Mouse (Mus musculus) embryonic facial prominence, embryonic 11.5 days (tissue): ENCODE results near the gene Nxpe5. TPM values are rescaled to one million over a fixed set of nuclear protein-coding genes. Genes with fewer than 3 reads are reported as not detected.

Source experiments
- ATAC-seq: fragments of 200-750 bp; cut with Nextera tagmentation; replicated peaks from 2 replicates; pipeline ENCODE4 v1.8.0; 2017; ENCODE audit warnings: low read depth; ENCODE audit not compliant: insufficient number of reproducible peaks, low FRiP score, low TSS enrichment
- DNase-seq: peaks from one replicate; pipeline ENCODE4 v3.0.0-alpha.2; 2015; ENCODE audit warnings: low spot score
- H3K27ac ChIP-seq: fragments of 300-500 bp; sonication (generic); replicated peaks from 2 replicates; pipeline ENCODE4 v1.5.1; 2014; ENCODE audit warnings: mild to moderate bottlenecking, low read depth, low read length, control low read depth
- H3K27me3 ChIP-seq: fragments of 300-500 bp; sonication (generic); 2 replicates; pipeline ENCODE4 v1.6.1; 2014; ENCODE audit warnings: mild to moderate bottlenecking, low read length, moderate library complexity, mixed read lengths; ENCODE audit not compliant: control insufficient read depth, insufficient read depth
- H3K36me3 ChIP-seq: fragments of 300-500 bp; sonication (generic); replicated peaks from 2 replicates; pipeline ENCODE4 v1.6.1; 2014; ENCODE audit warnings: low read depth, mild to moderate bottlenecking, low read length, moderate library complexity, mixed read lengths; ENCODE audit not compliant: control insufficient read depth, insufficient read depth
- H3K4me1 ChIP-seq: fragments of 300-500 bp; sonication (generic); 2 replicates; pipeline ENCODE4 v1.6.1; 2014; ENCODE audit warnings: low read length, mixed read lengths; ENCODE audit not compliant: control insufficient read depth, insufficient read depth
- H3K4me2 ChIP-seq: fragments of 300-500 bp; sonication (generic); 2 replicates; pipeline ENCODE4 v1.6.1; 2014; ENCODE audit warnings: low read depth, mild to moderate bottlenecking, control low read depth, low read length, moderate library complexity
- H3K4me3 ChIP-seq: fragments of 300-500 bp; sonication (generic); 2 replicates; pipeline ENCODE4 v1.5.1; 2014; ENCODE audit warnings: low read depth, low read length, control low read depth
- H3K9ac ChIP-seq: fragments of 300-500 bp; sonication (generic); replicated peaks from 2 replicates; pipeline ENCODE4 v1.6.1; 2014; ENCODE audit warnings: mild to moderate bottlenecking, control low read depth, low read length
- H3K9me3 ChIP-seq: fragments of 300-500 bp; sonication (generic); replicated peaks from 2 replicates; pipeline ENCODE4 v1.6.1; 2016; ENCODE audit warnings: mild to moderate bottlenecking, low read length, inconsistent platforms, mixed read lengths; ENCODE audit not compliant: control insufficient read depth
- WGBS: fragments of 180-500 bp; shearing (Covaris S2); extraction: QIAGEN DNeasy Blood & Tissue Kit; methylation state at CpG from one replicate; pipeline ENCODE4 v1.1.7; 2014; 5-methylcytosine and 5-hydroxymethylcytosine counted together
- polyA plus RNA-seq: library from polyadenylated mRNA; unstranded; fragments of >200 nt; fragmentation: Nextera tagmentation; extraction: Ambion mirVana; gene quantifications from 2 replicates; pipeline ENCODE4 v1.2.1, GENCODE M21; 2014

Nxpe5 gene
- polyA plus RNA-seq, 1 experiment from 2014 or later, result not detected

DNA sequence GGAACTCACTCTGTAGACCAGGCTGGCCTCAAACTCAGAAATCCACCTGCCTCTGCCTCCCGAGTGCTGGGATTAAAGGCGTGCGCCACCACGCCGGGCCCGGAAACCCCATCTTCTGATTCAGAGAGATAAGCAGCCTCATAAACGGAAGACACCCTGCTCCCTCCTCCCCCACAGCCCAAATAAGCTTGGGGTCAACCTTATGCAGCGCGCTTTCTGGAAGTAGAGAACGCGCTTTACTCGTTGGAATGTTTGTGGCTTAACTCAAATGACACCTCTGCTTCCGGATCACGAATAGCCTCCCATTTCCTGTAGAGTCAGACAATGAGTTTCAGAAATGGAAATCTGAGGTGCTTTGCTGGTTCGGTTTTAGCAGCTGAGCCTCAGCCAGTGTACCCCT lies 55.1 kb downstream of the Nxpe5 start:
- no peak overlapping the region for H3K27ac ChIP-seq
- H3K36me3 ChIP-seq, result peaks cover 2% of the 10 kb centered on the region; the same call in 1 of the 2 replicates
- H3K9me3 ChIP-seq, result no peaks in the 10 kb centered on the region; the same call in 1 of the 2 replicates
- H3K4me2 ChIP-seq, result no peak overlapping the region
- no peak overlapping the region; the same call in 1 of the 2 replicates for H3K4me3 ChIP-seq
- DNase-seq (no peak), ATAC-seq (no peak)
- no peaks in the 10 kb centered on the region for H3K27me3 ChIP-seq
- 87% methylated on average over 15 of the region's 15 CpGs for WGBS
- H3K4me1 ChIP-seq, result peaks cover 13% of the 10 kb centered on the region
- H3K9ac ChIP-seq, result no peak overlapping the region

DNA sequence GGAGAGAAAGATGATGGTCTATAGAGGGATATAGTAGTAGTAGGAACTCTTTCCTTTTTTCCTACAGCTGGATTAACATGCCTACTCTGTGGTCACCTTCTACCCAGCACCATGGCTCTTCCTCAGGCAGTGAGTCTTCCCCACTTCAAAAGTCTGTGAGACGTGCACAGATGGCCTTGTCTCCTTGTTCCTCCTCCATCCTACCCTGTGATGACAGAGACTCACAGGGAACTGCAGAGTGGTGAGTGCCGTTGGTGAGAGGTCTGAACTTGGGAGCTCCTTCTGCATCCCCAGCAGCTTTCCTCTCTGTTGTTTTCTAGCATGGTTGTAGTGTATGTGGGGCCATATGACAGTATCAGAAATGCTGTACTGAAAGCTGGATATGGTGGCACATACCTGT lies 56.1 kb downstream of the Nxpe5 start:
- no peaks in the 10 kb centered on the region; the same call in 1 of the 2 replicates for H3K9me3 ChIP-seq
- no peak overlapping the region for H3K9ac ChIP-seq
- no peak overlapping the region for H3K27ac ChIP-seq
- DNase-seq, result no peak
- H3K4me3 ChIP-seq, result no peak overlapping the region
- WGBS, result 83% methylated on average over 2 of the region's 2 CpGs
- no peak for ATAC-seq
- no peaks in the 10 kb centered on the region for H3K27me3 ChIP-seq
- peaks cover 3% of the 10 kb centered on the region; the same call in 1 of the 2 replicates for H3K4me1 ChIP-seq
- H3K36me3 ChIP-seq, result peaks cover 2% of the 10 kb centered on the region; the same call in 1 of the 2 replicates
- H3K4me2 ChIP-seq, result no peak overlapping the region

DNA sequence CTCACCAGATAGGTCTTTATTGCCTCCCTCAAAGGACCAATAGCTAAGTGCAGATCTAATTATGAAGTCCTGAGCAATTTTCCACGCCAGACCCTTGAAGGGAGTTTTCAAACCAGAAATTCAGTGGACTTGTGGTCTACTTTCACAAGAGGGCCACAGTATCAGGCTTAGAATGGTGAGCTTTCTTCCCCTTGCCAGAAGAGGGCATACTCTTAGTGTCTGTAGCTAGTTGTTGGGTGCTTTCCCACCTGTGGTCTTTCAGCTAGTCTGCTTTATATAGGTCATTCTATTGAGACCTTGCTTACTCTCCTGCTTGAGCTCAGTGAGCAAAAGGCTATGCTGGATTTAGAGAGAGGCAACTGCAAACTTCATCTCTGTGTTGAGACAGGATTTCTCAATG lies 57.8 kb downstream of the Nxpe5 start:
- H3K4me2 ChIP-seq, result no peak overlapping the region
- peaks cover 3% of the 10 kb centered on the region; the same call in 1 of the 2 replicates for H3K4me1 ChIP-seq
- DNase-seq (no peak), ATAC-seq (no peak)
- WGBS, result 53% methylated on average over 1 of the region's 1 CpGs
- no peak overlapping the region for H3K9ac ChIP-seq
- H3K4me3 ChIP-seq, result no peak overlapping the region
- H3K27me3 ChIP-seq, result no peaks in the 10 kb centered on the region
- no peaks in the 10 kb centered on the region; the same call in 1 of the 2 replicates for H3K9me3 ChIP-seq
- H3K36me3 ChIP-seq, result no peaks in the 10 kb centered on the region
- no peak overlapping the region for H3K27ac ChIP-seq

DNA sequence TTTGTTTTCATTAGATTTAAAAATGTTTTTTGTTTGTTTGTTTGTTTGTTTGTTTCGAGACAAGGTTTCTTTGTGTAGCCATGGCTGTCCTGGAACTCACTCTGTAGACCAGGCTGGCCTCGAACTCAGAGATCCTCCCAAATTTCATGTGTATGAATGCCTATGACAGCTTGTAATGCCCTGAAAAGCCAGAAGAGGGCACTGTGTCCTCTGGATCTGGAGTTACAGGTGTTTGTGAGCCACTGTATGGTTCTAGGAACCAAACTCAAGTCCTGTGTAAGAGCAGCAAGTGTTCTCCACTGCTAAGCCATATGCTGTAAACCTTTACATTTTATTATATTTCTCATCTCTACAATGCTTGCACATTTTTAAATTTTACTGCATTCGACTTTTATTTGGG lies 62.2 kb downstream of the Nxpe5 start:
- 71% methylated on average over 3 of the region's 3 CpGs for WGBS
- ATAC-seq, result no peak
- no peak overlapping the region for H3K4me2 ChIP-seq
- no peak overlapping the region for H3K27ac ChIP-seq
- no peak overlapping the region for H3K4me3 ChIP-seq
- no peaks in the 10 kb centered on the region for H3K36me3 ChIP-seq
- H3K9ac ChIP-seq, result no peak overlapping the region
- DNase-seq, result no peak
- H3K27me3 ChIP-seq, result no peaks in the 10 kb centered on the region
- no peaks in the 10 kb centered on the region for H3K9me3 ChIP-seq
- H3K4me1 ChIP-seq, result no peaks in the 10 kb centered on the region

DNA sequence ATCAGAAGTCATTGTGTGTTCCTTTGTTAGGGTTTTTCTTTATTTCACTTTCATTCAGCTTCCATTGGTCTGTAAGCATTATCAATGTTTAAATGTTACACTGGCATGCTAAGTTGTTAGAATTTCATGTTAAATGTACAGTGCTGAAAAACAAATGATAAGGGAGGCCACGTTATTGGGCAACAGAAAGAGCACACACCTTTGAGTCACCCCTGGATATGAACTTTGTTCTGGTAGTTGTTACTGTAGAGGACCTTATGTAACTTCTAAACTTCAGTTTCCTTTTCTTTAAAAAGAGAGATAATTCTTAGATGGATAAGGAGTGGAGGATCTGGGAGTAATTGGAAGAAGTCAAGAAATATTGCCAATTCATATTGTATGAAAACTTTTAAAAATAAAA lies 65.9 kb downstream of the Nxpe5 start:
- no peak overlapping the region for H3K4me2 ChIP-seq
- H3K9ac ChIP-seq, result no peak overlapping the region
- WGBS, result 78% methylated on average over 1 of the region's 1 CpGs
- no peaks in the 10 kb centered on the region for H3K27me3 ChIP-seq
- H3K4me1 ChIP-seq, result no peaks in the 10 kb centered on the region
- no peak overlapping the region for H3K27ac ChIP-seq
- no peak for DNase-seq
- no peak for ATAC-seq
- H3K9me3 ChIP-seq, result no peaks in the 10 kb centered on the region
- no peaks in the 10 kb centered on the region for H3K36me3 ChIP-seq
- H3K4me3 ChIP-seq, result no peak overlapping the region

DNA sequence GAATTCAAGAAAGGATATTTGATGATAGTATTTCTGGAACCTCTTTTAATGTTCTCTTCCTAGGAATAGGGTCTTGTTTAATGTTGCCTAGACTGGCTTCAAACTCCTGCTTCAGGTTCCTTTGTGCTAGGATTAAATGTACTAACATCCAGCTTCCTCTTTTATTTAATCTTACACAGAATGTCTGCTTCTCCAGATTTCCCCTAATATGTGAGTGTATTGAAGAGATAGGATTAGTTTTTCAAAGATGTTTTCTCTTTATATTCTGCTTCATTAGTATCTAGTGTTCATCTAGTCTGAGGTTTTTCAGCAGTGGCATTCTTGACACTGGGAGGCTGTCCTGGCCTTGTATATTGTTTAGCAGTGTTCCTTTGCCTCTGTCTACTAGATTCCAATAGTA lies 68.5 kb downstream of the Nxpe5 start:
- no peak overlapping the region for H3K4me3 ChIP-seq
- no peaks in the 10 kb centered on the region for H3K36me3 ChIP-seq
- H3K27ac ChIP-seq, result no peak overlapping the region
- H3K9me3 ChIP-seq, result no peaks in the 10 kb centered on the region
- H3K4me2 ChIP-seq, result no peak overlapping the region
- DNase-seq (no peak), ATAC-seq (no peak)
- H3K4me1 ChIP-seq, result no peaks in the 10 kb centered on the region
- no peak overlapping the region for H3K9ac ChIP-seq
- H3K27me3 ChIP-seq, result no peaks in the 10 kb centered on the region

DNA sequence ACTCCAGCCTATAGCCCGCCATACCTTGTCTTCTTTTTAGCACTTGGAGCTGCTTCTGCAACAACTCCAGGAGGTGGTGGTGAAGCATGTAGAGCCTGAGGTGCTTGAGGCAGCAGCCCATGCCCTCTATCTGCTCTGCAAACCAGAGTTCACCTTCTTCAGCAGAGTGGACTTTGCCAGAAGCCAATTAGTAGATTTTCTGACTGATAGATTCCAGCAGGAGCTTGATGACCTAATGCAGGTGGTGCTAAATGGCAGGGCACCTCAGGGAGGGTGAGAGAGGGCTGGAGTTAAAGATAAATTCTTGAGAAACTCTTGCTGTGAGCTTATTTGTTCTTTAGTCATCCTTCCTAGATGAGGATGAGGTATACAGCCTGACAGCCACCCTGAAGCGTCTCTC lies 73.9 kb downstream of the Nxpe5 start:
- no peaks in the 10 kb centered on the region for H3K27me3 ChIP-seq
- no peak overlapping the region for H3K27ac ChIP-seq
- WGBS, result 87% methylated on average over 2 of the region's 2 CpGs
- no peak overlapping the region for H3K9ac ChIP-seq
- H3K4me3 ChIP-seq, result no peak overlapping the region
- H3K9me3 ChIP-seq, result no peaks in the 10 kb centered on the region
- H3K36me3 ChIP-seq, result no peaks in the 10 kb centered on the region
- no peaks in the 10 kb centered on the region for H3K4me1 ChIP-seq
- no peak overlapping the region for H3K4me2 ChIP-seq
- no peak for DNase-seq
- no peak for ATAC-seq
